Comparison of ENCODE assay signal across 15 mouse cellular contexts in the genomic region with DNA sequence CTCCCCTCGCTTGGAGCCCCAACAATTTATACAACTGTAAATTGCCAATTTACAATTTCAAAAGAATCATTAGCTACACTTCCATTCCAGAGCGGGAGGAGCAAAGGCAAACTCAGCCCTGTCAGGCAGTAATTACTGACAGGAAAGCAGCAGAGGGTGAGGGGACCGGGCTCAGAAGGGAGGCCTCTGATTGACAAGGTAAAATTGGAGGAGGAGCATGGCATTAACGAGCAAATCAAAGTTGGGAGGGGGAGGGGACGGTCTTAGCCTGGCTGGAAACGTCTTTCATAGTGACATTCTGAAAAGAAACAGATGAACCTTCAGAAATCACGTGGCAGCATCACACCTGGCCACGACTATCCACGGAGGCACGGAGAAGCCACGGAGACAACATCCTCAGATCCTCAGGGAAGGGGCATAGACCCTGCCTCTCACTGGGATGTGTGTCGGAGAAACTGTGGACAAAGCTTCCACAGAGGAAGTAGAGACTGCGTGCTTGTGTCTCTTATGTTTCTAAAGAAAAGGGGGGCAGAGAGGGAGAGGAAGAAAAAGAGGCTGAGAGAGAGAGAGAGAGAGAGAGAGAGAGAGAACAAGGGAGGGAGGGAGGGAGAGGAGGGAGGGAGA. TPM values are rescaled to one million over a fixed set of nuclear protein-coding genes. Genes with fewer than 3 reads are reported as not detected.
DNase-seq lines count a peak whose midpoint lies in the region; ATAC-seq lines count a peak whose summit lies in the region.
"Had no signal": no experiment of that assay in that cellular context is flagged by ENCODE, and none has a peak within 500 bp of the region (broad histone marks: within the 10 kb centered on the region; RNA-seq: fewer than 3 reads in every experiment).

No protein-coding gene starts in this region.

- no peak for ATAC-seq in heart, embryonic 13.5 days (ENCODE audit: extremely low read depth, insufficient number of reproducible peaks, low FRiP score, low TSS enrichment)
- no peak for ATAC-seq in embryonic facial prominence, embryonic 14.5 days (ENCODE audit: low read depth)
- peak; percentile 65; the same call in 1 of the 2 replicates for ATAC-seq in hindbrain, embryonic 14.5 days (ENCODE audit: low FRiP score)
- ATAC-seq in neural tube, embryonic 15.5 days (ENCODE audit: low FRiP score): no peak
- ATAC-seq: lung, postnatal 0 days had no signal

- H3K36me3 ChIP-seq in heart, embryonic 13.5 days: no peaks in the 10 kb centered on the region
- H3K36me3 ChIP-seq in embryonic facial prominence, embryonic 14.5 days (ENCODE audit: control insufficient read depth, insufficient read depth, low read length): no peaks in the 10 kb centered on the region
- no peaks in the 10 kb centered on the region for H3K36me3 ChIP-seq in hindbrain, embryonic 14.5 days (replicated peaks; ENCODE audit: control insufficient read depth, insufficient read depth)
- H3K36me3 ChIP-seq in neural tube, embryonic 15.5 days: no peaks in the 10 kb centered on the region

- DNase-seq in heart, postnatal 4 days: no peak
- peak; percentile 14 for DNase-seq in embryonic facial prominence, embryonic 14.5 days (ENCODE audit: low spot score)
- DNase-seq in hindbrain, embryonic 14.5 days (ENCODE audit: low spot score): peak; percentile 40
- DNase-seq in thymus, postnatal 10 days (ENCODE audit: low spot score in 2 of 2): no peak
- no peak for DNase-seq in spleen, postnatal 36 days (ENCODE audit: low spot score in 2 of 2)
- DNase-seq in right cerebral cortex, postnatal 4 days: no peak
- DNase-seq: adrenal gland, postnatal 10 days; B cell, adult 2 months; gastrocnemius, adult 2 months; kidney, adult 8-10 months; layer of hippocampus, postnatal 36 days had no signal

- H3K9me3 ChIP-seq in heart, embryonic 13.5 days: no peaks in the 10 kb centered on the region
- H3K9me3 ChIP-seq in embryonic facial prominence, embryonic 14.5 days (ENCODE audit: control insufficient read depth, low read length): no peaks in the 10 kb centered on the region
- no peaks in the 10 kb centered on the region for H3K9me3 ChIP-seq in hindbrain, embryonic 14.5 days (ENCODE audit: control insufficient read depth, low read length)
- no peaks in the 10 kb centered on the region for H3K9me3 ChIP-seq in neural tube, embryonic 15.5 days (replicated peaks)

- H3K4me2 ChIP-seq in heart, embryonic 13.5 days: peak overlapping the region; percentile 24; the same call in 1 of the 2 replicates
- peak overlapping the region; percentile 21 for H3K4me2 ChIP-seq in embryonic facial prominence, embryonic 14.5 days (ENCODE audit: low read depth, low read length)
- peak overlapping the region; percentile 39 for H3K4me2 ChIP-seq in hindbrain, embryonic 14.5 days (replicated peaks)
- H3K4me2 ChIP-seq in neural tube, embryonic 15.5 days: peak overlapping the region; percentile 31

- no peak overlapping the region for H3K27ac ChIP-seq in heart, embryonic 13.5 days (replicated peaks)
- H3K27ac ChIP-seq in embryonic facial prominence, embryonic 14.5 days (replicated peaks; ENCODE audit: low read depth, low read length): no peak overlapping the region
- peak overlapping the region; percentile 54; the same call in 1 of the 2 replicates for H3K27ac ChIP-seq in hindbrain, embryonic 14.5 days
- H3K27ac ChIP-seq in neural tube, embryonic 15.5 days (replicated peaks): no peak overlapping the region
- H3K27ac ChIP-seq: gastrocnemius, adult 2 months had no signal

- no peak overlapping the region for H3K9ac ChIP-seq in heart, embryonic 13.5 days
- H3K9ac ChIP-seq in embryonic facial prominence, embryonic 14.5 days (ENCODE audit: low read depth, low read length): no peak overlapping the region; the same call in 1 of the 2 replicates
- no peak overlapping the region for H3K9ac ChIP-seq in hindbrain, embryonic 14.5 days
- no peak overlapping the region for H3K9ac ChIP-seq in neural tube, embryonic 15.5 days (replicated peaks)

- no peaks in the 10 kb centered on the region for H3K4me1 ChIP-seq in heart, embryonic 13.5 days
- peaks cover 3% of the 10 kb centered on the region; the same call in 1 of the 2 replicates for H3K4me1 ChIP-seq in embryonic facial prominence, embryonic 14.5 days (ENCODE audit: control insufficient read depth, insufficient read depth, low read length)
- H3K4me1 ChIP-seq in hindbrain, embryonic 14.5 days (replicated peaks; ENCODE audit: control insufficient read depth, insufficient read depth, low read length): 0 out of 2 replicates have a peak, but pooled peaks cover 9% of the 10 kb centered on the region
- H3K4me1 ChIP-seq in neural tube, embryonic 15.5 days: 0 out of 2 replicates have a peak, but pooled peaks cover 4% of the 10 kb centered on the region

- H3K4me3 ChIP-seq in heart, embryonic 13.5 days: no peak overlapping the region
- no peak overlapping the region for H3K4me3 ChIP-seq in embryonic facial prominence, embryonic 14.5 days (ENCODE audit: low read depth, low read length)
- H3K4me3 ChIP-seq in hindbrain, embryonic 14.5 days (replicated peaks; ENCODE audit: low read length): no peak overlapping the region
- H3K4me3 ChIP-seq in neural tube, embryonic 15.5 days (replicated peaks): no peak overlapping the region
- H3K4me3 ChIP-seq: gastrocnemius, adult 2 months had no signal

- 45% methylated on average over 13 of the region's 13 CpGs for WGBS in heart, embryonic 13.5 days
- 22% methylated on average over 13 of the region's 13 CpGs for WGBS in embryonic facial prominence, embryonic 14.5 days
- 24% methylated on average over 13 of the region's 13 CpGs for WGBS in hindbrain, embryonic 14.5 days
- 26% methylated on average over 13 of the region's 13 CpGs for WGBS in neural tube, embryonic 15.5 days

- H3K27me3 ChIP-seq in heart, embryonic 13.5 days (replicated peaks): peaks cover 19% of the 10 kb centered on the region
- no peaks in the 10 kb centered on the region for H3K27me3 ChIP-seq in embryonic facial prominence, embryonic 14.5 days (replicated peaks; ENCODE audit: control insufficient read depth, insufficient read depth, low read length)
- no peaks in the 10 kb centered on the region for H3K27me3 ChIP-seq in hindbrain, embryonic 14.5 days (ENCODE audit: control insufficient read depth, insufficient read depth, low read length)
- H3K27me3 ChIP-seq in neural tube, embryonic 15.5 days (replicated peaks): 0 out of 2 replicates have a peak, but pooled peaks cover 9% of the 10 kb centered on the region

RNA-seq across cellular contexts. Expression of gene Col6a4, which starts 19.3 kb away (rescaled TPM):
- 0.03 and 0.06 TPM in 2 replicates for polyA plus RNA-seq in heart, embryonic 13.5 days (2015; fragmentation: Nextera tagmentation; extraction: Ambion mirVana)
- under 1 TPM; 0.07 to 0.09 TPM for total RNA-seq in heart, postnatal 4 days (2021)
- 0.16 and 0.24 TPM in 2 replicates for polyA plus RNA-seq in embryonic facial prominence, embryonic 14.5 days (2014; fragmentation: Nextera tagmentation; extraction: Ambion mirVana)
- 0.32 and 0.87 TPM in 2 replicates for polyA plus RNA-seq in hindbrain, embryonic 14.5 days (2014; fragmentation: Nextera tagmentation; extraction: Ambion mirVana)
- polyA plus RNA-seq in neural tube, embryonic 15.5 days (2015; fragmentation: Nextera tagmentation; extraction: Ambion mirVana): 1.2 and 3.5 TPM in 2 replicates
- total RNA-seq: gastrocnemius, adult 2 months; liver, adult 2 months had no signal
- polyA plus RNA-seq: liver, adult 2 months had no signal

RNA-seq across cellular contexts. Expression of gene Glyctk, which starts 42.0 kb away (rescaled TPM):
- 1.5 and 1.6 TPM in 2 replicates for polyA plus RNA-seq in heart, embryonic 13.5 days (2015; fragmentation: Nextera tagmentation; extraction: Ambion mirVana)
- total RNA-seq in heart, postnatal 4 days (2021): 1 to 10 TPM; 2.3 to 3.5 TPM
- 1.9 and 2.1 TPM in 2 replicates for polyA plus RNA-seq in embryonic facial prominence, embryonic 14.5 days (2014; fragmentation: Nextera tagmentation; extraction: Ambion mirVana)
- 2.3 and 3.0 TPM in 2 replicates for polyA plus RNA-seq in hindbrain, embryonic 14.5 days (2014; fragmentation: Nextera tagmentation; extraction: Ambion mirVana)
- polyA plus RNA-seq in neural tube, embryonic 15.5 days (2015; fragmentation: Nextera tagmentation; extraction: Ambion mirVana): 2.3 and 2.7 TPM in 2 replicates

RNA-seq across cellular contexts. Expression of gene Wdr82, which starts 54.8 kb away (rescaled TPM):
- 16.0 and 18.1 TPM in 2 replicates for polyA plus RNA-seq in heart, embryonic 13.5 days (2015; fragmentation: Nextera tagmentation; extraction: Ambion mirVana)
- 10 to 100 TPM; 90.0 to 98.5 TPM for total RNA-seq in heart, postnatal 4 days (2021)
- 25.5 and 27.9 TPM in 2 replicates for polyA plus RNA-seq in embryonic facial prominence, embryonic 14.5 days (2014; fragmentation: Nextera tagmentation; extraction: Ambion mirVana)
- 40.2 and 42.3 TPM in 2 replicates for polyA plus RNA-seq in hindbrain, embryonic 14.5 days (2014; fragmentation: Nextera tagmentation; extraction: Ambion mirVana)
- 28.6 and 32.1 TPM in 2 replicates for polyA plus RNA-seq in neural tube, embryonic 15.5 days (2015; fragmentation: Nextera tagmentation; extraction: Ambion mirVana)

Comparison
In these comparisons a context has a peak if more than half of its experiments do, and no peak if none do; other contexts are left out.
1. DNase-seq: peak in embryonic facial prominence, embryonic 14.5 days (single experiment) and hindbrain, embryonic 14.5 days (single experiment); none in heart, postnatal 4 days (single experiment), thymus, postnatal 10 days (0 of 2), spleen, postnatal 36 days (0 of 2) and right cerebral cortex, postnatal 4 days (single experiment).
2. Peak in every context shown above with its lines, with median percentiles within 50 percentile points of each other: H3K4me2 ChIP-seq.